Mouse (Mus musculus) mesoderm, embryonic 11.5 days (tissue): ENCODE data around the gene Fastk.
A peak's percentile ranks its signal among the peaks of the same experiment; 100 is the strongest.

ENCODE experiments used
- DNase-seq: peaks from one replicate; pipeline ENCODE4 v3.0.0-alpha.2; 2012; ENCODE audit warnings: low read depth, low spot score

Fastk gene

DNA sequence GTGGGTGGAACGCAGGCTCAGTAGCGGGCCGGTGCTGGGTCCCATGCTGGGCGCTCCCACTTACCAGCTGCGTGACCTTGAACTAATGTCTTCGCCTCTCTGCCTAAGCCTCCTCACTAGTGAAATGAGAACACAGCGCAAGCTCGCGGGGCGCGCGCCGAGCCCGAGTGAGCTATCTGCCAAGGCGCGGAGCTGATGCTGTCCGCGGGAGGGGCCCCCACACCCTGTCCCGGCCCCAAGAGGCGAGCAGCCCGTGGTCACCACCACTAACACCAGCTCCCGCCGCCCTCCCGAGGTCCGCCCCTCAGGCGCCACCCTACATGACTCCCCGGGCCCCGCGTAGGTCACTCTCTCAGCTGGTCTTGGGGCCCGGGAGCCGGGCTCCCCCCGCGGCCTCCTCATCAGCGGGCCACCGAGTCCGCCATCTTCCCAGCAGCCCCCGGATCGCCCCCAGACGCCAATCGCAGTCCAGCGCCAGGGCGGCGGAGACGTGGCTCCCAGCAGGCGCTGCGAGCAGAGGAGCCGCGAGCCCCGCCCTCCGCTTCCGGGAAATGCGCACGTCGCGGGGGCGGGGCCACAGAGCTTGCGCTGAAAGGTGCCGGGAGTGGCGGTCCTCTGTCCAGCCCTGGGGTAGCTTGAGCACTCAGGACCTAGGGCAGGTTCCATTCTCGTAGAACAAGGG, at the start of gene Fastk:
Gene Fastk, minus strand, starts transcription at position 542 of the 682 bp plus-strand sequence.
- DNase-seq: peak; percentile 92

DNA sequence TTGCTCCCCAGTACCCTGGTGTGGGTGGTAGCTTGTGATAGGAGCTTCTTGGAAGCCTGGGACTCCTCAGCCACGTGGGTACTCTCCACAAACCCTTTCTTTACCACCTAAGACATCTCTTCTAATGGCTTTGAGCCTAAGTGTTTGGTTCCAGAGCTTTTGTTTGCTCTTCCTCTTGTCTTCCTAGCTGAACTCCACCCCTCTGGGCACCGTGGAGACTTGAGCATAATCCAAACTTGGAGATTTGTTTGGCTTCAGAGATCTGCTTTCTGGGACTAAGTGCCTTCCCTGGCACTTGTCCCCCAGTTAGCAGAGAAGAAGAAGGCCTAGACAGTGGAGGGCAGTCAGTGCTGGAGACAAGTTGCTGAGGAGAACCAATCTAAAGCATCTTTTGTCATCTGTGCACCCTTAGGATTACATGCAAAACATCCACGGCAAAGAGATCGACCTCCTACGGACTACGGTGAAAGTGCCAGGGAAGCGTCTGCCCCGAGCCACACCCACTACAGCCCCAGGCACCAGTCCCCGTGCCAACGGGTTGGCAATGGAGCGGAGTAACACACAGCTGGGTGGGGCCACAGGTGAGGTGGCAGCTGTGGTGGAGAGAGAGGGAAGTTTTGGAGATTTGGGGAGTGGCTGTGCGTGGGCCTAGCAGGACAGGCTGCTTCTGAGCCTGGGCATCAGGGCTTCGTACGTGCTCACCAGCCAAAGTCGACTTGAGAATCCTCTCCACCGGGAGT, 47.6 kb upstream of the Fastk start:
- no peak for DNase-seq

DNA sequence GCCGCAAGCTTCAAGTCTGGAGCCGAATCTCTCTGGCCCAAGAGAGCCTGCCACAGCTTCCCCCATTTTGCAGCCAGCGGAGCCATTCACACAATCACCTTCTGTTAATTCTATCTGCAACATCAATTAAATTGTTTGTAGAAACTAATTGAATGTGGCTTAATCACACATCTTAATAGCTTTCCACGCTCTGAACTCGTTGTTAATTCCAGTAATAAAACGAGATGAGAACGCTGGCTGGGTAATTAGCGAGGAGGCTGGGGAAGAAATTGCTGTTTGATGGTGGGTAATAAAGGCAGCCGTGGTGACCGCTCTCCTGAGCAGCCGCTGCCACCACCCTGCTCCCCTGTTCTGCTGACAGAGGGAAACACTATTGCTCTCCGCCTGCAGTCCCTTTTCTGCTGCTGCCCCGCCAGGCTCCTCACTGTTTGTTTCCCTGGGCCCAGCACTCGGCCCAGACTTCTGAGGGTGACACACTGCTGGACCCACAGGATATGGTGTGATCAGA, 45.4 kb upstream of the Fastk start:
- no peak for DNase-seq

DNA sequence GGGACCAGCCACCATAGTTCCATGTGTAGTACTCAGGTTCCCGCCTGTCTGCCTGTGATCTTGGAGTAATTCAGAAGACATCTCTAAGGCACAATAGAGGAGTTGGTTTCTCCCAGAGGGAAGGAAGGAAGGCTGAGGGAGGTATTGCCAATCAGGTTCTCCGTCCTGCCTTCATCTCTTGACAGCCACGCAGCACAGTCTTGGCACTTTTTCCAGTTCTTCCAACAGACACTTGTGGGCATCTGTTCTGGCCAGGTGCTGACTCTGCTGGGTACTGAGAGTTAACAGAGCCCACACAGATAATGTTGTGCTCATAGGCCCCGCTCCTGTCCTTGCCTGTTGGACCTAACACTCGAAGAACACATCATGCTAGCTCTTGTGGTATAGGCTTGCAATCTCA, 41.7 kb upstream of the Fastk start:
- DNase-seq: no peak

DNA sequence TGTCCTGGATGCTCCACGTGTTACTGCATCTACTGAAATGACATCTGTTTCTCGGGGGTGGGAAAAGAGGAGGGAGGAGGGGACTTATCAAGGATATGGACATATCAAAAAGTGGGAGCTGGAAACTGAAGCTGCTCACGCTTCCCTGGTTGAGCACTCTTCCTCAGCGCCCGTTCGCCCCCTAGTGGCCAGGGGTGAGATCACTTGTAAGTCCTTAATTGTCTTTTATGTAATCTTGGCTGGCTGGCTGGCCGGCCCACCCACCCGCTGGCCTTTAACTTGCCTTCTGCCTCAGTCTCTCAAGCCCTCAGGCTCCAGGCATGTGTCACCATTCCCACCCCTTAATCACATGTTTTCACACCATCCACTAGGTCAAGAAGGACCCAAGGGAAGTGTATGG, 41.0 kb upstream of the Fastk start:
- DNase-seq: peak; percentile 90

DNA sequence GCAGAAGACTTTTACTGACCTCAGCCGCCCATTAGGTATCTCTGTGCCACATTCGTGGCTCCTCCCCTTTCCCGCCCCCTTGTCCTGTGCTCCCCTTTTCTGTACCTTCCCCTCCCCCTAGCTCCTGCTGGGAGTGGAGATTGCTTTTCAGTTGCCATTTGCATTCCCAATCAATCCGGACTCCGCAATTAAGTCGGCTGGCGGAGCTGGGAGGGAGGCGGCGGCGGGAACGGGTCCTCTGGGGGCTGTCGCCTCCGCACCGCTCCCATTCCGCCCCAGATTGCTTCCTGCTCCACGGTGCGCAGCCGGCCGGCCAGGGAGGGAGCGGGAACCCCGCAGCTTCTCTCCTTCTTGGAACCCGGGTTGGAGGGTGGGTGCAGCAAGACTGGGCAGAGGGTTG, 39.9 kb upstream of the Fastk start:
- no peak for DNase-seq

DNA sequence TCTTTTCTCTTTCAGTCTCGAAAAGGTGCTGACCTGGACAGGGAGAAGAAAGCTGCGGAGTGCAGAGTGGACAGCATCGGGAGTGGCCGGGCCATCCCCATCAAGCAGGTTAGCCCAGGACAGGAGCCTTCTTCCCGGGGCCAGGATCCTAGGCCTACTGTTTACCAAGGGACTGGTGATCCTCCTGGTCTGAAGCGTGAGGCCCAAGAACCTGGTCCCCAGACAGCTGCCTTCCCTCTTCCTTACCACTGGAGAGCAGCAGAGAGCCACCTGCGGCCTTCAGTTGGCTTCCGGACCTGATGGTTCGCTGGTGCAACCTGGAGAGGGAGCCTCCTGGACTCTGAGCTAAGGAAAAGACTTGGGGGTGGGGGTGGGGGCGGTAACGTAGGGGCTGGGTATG, 38.2 kb upstream of the Fastk start:
- DNase-seq: peak; percentile 84

DNA sequence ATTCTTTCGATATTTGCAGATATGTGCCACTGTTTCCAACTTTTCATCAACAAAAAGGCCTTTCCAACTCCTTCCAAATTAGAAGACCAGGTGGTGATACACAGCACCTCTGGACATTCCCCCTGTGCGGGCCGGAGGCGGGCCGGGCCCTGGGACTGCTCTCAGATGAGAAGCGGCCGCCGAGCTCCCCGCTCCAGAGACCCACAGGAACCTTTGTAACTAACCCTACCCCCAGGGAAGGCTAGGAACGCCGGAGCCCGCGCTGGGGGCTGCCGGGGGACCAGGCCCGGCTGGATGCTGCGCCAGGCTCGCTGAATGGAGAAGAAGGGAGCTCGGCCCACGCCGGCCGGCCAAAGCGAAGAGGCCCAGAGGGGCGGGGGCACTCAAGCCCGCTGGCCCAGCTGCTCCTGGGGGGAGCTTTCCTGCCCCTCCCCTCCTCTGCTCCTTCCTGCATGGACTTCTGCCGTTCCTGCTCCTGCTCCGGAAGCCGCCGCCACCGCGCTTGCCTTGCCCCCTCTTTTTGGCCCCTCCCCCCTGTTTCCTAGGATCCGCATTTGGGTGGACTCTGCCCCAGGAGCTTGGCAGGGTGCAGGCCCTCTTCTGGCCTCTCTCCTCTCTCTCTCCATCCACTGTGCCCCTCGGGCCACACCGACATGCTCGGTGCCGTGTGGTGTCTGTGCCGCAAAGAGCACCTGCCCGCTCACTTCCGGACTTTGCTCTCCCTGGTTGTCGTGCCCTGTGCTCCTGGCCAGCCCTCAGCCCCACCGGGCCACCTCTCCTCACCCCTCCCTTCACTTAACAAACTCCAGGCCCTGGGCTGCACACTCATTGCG, 37.4 kb upstream of the Fastk start:
- no peak for DNase-seq

DNA sequence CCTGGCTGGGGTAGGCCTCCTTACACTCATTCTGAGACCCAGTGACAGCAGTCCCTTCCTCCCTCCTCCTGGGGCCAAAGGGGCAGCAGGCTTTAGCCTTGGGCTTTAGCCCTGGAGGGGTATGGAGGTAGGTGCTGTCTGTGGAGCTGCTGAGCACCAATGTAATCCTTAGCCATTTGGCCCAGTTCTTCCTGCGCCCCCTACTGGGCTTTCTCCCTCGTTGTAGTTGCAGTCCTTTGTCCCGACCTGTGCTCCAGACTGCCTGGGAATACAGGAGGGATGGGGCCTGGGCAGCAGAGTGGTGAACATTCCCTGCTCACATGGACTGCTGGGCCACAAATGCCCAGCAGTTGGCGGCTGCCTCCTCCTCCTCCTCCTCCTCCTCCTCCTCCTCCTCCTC, 36.6 kb upstream of the Fastk start:
- DNase-seq: peak; percentile 86

DNA sequence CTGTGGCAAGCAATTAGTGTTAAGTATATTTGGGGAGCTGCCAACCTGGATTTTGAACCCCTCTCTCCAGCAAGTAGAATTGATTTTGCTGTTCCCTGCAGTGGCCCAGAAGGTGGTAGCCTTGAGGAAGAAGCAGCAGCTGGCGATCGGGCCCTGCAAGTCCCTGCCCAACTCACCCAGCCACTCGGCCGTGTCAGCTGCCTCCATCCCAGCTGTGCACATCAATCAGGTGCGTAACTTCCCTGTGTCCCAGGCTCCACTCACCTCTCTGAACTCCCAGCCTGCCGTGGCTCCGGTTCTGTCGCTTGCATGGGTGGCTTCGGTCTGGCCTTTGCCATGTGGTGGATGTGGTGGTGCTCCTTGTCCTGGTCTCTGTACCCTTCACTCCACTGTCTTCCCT, 32.8 kb upstream of the Fastk start:
- DNase-seq: no peak

DNA sequence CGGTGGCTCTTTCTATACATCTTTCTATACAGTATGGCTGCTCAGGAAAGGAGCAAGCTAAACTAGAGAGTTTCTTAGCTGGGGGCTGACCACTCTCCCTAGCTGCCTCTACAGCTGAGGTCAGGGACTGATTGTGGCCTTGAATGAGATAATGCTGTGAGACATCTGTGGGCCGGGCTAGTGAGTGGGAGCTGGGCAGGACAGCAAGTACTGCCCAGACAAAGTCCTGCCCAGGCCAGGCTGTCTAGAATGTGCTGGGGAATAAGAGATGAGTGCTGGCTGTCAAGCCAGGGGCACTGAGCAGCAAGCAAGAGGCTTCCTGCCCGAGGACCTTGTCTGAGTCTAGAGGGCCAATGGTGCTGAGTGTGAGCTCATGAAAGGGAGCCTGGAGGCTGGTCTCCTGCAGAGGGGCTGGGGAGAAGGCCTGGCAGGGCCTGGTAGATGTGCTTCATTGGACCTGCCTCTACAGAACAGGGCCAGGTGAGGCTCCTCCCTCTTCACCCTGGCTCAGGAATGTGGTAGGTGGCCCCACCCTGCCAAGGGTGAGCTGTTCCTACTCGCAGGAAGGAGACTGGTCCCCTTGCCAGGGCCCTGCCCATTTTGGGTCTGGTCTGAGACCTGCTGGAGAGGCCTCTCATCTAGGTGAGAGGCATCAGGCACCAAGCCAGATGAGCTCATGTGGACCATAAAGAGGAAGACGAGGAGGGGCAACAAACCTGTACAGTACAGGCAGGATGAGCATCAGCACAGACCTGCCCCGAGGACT, 30.6 kb upstream of the Fastk start:
- DNase-seq: no peak

DNA sequence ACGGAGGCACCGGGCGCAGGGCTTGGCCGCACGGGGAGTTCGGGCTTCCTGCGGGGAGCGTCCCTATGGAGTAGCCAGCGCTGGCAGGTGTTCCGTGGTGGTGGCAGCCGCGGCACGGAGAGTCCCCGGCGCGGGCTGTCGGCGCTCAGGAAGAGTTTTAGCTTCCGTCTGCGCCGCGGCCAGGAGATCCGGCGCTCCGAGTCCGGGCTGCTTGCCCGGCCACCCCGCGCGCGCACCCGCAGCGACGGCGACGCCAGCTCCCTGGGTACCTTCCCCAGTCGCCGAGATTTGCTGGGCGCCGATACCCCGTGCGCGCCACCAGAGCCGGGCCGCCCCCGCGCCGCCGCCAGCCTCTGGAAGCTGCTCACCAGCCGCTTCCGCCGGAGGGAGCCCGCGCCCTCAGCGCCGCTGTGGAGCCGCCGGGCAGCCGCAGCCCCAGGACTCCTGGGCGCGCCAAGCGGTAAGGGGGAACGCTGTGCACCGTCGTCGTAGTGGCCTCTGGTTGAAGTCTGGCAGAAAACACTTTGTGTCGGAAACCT, 29.7 kb upstream of the Fastk start:
- no peak for DNase-seq

DNA sequence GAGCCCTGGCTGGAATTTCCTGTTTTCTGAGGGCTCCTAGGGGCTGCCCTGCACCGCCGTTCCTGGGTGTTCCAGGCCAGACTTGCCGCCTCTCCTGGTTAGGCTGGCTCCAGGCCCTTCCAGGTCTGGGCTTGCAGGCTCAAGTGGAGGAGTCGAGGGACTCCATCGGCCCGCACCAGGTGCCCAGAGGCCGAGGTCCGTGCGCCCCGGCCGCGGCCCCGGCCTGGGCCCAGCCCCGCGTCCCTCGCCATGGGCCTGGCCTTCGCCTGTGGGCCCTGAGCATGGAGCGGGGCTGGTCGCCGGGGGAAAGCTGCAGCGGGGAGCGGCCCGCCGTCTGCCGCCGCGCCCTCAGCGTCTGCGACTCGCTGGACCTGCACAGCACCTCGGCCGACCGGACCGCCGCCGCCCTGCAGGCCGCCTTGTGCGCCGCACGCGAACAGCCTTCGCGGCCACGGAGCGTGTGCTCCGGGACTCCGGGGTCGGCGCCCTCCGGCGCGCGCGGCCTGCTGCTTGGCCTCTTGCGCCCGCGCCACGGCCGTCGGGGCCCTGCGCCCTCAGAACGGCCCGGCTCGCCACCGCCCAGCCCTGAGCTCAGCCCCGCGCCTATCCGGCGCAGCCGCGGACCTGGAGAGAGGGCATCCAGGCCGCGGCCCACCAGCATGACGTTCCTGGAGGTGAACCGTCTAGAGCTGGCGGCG, 29.1 kb upstream of the Fastk start:
- no peak for DNase-seq

DNA sequence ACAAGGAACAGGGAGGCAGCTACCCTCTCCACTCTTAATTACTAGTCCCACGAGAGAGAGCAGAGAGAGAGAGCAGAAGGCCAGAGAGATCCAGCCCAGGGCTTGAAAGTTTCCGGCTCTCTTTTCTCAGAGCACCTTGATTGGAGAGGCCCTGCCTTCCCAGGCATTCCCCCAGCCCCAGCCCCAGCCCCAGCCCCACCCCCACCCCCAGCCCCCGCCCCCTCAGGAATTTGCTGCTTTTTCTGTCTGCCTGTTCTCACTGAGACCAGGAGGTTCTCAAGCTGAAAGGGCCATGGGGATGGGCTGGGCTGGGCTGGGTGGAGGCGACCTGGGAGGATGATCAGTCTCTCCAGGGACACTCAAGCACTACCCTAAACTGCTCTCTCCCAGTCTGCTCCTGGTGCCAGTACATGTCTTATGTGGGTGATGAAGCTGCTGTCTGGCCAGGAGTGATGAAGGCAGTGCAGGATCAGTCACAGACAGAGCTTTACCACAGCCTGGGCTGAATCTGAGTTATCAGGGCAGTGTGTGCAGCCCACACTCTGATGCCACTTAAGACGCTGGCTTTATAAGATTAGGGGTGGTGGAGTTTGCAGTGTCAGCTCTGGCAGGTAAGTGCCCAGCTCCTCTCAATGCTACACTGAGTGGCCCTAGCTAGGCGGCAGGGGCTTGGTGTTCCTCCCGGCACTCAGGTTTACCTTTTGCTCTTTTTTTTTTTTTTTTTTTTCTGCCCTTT, 28.0 kb upstream of the Fastk start:
- DNase-seq: no peak

DNA sequence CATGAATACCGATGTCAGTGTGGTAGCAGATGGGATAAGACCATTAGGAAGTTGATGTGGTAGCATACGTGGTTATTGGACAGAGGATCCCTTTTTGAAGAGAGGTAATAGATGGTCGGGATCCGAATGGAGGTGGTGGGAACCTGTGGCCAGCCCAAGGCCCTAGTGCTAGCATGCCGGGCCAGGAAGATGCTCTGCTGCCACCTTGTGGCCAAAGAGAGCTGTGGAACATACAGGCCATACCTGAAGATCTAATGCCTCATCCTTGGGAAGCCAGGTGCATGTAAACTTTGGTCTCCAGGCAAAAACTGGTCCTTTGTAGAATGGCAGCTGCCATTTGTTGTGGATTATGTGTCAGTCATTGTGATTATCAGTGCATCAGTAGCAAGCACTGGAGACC, 25.5 kb upstream of the Fastk start:
- peak; percentile 80 for DNase-seq

DNA sequence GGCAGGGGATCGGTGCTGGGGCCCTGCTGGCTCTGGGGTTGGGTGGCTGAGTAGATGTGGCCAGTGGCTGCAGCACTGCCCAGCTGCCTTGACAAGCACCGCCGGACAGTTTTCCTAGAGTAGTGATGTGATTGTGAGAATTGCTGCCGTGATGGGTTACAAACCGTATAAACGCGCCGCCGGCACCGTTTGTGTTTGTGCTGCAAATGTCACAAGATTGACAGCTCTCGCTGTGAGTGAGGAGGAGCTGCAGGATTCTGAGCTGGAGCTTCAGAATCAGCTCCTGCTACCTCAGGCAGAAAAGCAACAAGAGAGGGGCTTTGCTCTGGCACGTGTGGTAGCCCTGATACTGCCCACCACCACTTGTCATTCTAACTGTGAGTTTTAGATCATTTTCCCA, 21.7 kb upstream of the Fastk start:
- no peak for DNase-seq

DNA sequence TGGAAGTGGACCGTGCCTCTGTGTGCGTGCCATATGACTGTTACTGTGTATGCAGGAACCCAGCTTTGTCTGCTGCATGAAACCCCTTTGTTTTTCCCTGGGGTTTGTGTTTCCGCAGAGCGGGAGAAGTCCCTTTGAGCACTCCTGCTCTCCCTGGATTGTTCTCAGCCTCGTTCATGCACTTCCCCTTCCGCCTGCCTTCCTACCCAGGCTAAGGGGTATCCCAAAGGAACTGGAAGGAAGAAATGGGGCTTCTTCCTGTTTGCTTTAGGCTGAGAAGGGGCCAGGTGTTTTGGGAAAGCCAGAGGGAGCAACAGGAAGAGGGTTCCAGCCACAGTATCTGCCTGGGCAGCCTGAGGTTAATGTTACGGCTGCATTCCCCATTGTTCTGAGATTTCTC, 10.5 kb upstream of the Fastk start:
- DNase-seq: no peak

DNA sequence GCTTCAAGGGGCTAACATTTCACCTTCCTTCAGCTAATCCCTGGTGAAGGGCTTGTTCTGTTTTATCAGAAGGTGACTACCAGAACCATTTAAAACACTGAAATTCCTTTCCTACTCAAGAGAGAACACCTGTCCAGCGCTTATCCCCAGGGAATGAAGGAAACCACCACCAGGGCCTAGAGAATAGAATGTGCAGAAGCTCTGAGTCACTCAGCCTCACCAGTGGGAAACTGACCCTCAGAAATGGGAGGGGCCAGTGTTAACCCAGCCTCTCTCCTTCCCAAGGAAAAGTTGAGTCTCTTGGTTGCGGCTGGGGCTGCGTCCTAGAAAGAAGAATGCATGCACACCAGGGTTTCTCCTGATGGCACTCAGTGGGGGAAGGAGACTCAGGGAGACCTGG, 10.0 kb upstream of the Fastk start:
- DNase-seq: no peak

DNA sequence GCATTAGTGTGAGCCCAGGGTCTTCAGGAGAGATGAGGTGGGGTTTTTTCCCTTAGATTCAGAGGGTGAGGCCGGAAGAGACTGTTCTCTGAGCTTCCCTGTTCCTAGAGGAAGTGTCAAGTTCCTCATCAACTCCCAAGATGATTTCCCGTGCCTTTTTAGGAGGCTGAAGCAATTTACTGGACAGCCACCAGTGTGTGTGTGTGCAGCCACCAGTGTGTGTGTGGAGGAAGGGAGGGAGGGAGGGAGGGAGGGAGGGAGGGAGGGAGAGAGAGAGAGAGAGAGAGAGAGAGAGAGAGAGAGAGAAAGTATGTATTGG, 8.9 kb upstream of the Fastk start:
- no peak for DNase-seq

DNA sequence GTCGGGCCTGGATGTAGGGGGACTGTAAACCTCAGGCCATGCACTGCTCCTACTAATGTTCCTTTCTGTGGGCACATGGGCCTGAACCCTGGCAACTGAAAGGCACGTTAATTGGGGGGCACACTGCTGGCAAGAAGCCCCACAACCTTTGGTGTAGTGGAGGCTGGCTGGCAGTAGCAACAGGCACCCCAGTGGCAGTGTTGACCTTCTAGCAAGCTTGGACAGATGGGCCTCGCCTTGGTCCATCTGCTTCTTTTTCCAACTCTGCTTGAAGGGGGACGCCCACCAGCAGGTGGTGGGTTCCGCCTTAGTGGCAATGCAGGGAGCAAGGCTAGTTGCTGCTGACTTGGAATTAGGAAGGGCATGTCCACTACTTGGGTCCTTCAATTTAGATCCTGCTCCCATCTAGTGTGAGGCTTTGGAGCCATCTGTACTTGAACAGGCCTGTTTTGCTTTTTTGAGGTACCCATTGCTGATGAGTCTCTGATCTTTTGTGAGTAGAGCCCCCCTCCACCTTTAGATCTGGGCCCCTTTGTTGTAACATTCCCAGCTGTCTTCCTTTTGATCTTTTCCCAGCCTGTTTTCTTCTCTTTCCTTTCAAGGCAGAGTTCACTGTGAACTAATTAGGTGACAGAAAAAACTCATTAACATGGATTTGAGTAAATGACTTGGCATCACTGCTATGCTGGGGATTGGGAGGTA, 8.3 kb upstream of the Fastk start:
- peak; percentile 44 for DNase-seq
